Mouse (Mus musculus) lung, postnatal 0 days (tissue): ENCODE measurements at regions not wholly inside any gene's neighbourhood (a gene's known extent, or its start where the extent isn't known, plus 50 kb on each side); places are given as distances from the start of the nearest gene placed in this dataset. TPM values are rescaled to one million over a fixed set of nuclear protein-coding genes. Genes with fewer than 3 reads are reported as not detected.
"Not testable (repeated sequence)": the region's sequence is repeated elsewhere in the genome, so short reads cannot be mapped to it uniquely, and the experiment has no call there.

ENCODE experiments used
- ATAC-seq: fragments of 200-750 bp; cut with Nextera tagmentation; 2 replicates; pipeline ENCODE4 v1.8.0; 2017; ENCODE audit warnings: moderate library complexity
- DNase-seq: peaks from one replicate; pipeline ENCODE4 v3.0.0-alpha.2; 2016; ENCODE audit warnings: low spot score
- H3K27ac ChIP-seq: fragments of 300-500 bp; sonication (generic); 2 replicates; pipeline ENCODE4 v1.5.1; 2014; ENCODE audit warnings: antibody characterized with exemption, mild to moderate bottlenecking, low read length, mixed read lengths
- H3K27me3 ChIP-seq: fragments of 300-500 bp; sonication (generic); replicated peaks from 2 replicates; pipeline ENCODE4 v1.6.1; 2014; ENCODE audit warnings: low read length, mixed read lengths; ENCODE audit not compliant: insufficient read depth
- H3K36me3 ChIP-seq: fragments of 300-500 bp; sonication (generic); 2 replicates; pipeline ENCODE4 v1.6.1; 2014; ENCODE audit warnings: low read length, mixed read lengths; ENCODE audit not compliant: insufficient read depth
- H3K4me1 ChIP-seq: fragments of 300-500 bp; sonication (generic); 2 replicates; pipeline ENCODE4 v1.6.1; 2014; ENCODE audit warnings: antibody characterized with exemption, low read depth, low read length, mixed read lengths; ENCODE audit not compliant: insufficient read depth
- H3K4me2 ChIP-seq: fragments of 300-500 bp; sonication (generic); replicated peaks from 2 replicates; pipeline ENCODE4 v1.6.1; 2014; ENCODE audit warnings: low read depth, mild to moderate bottlenecking, low read length, moderate library complexity, mixed read lengths
- H3K4me3 ChIP-seq: fragments of 300-500 bp; sonication (generic); 2 replicates; pipeline ENCODE4 v1.5.1; 2014; ENCODE audit warnings: low read depth, low read length
- H3K9ac ChIP-seq: fragments of 300-500 bp; sonication (generic); replicated peaks from 2 replicates; pipeline ENCODE4 v1.6.1; 2014; ENCODE audit warnings: low read depth, mild to moderate bottlenecking
- H3K9me3 ChIP-seq: fragments of 300-500 bp; sonication (generic); 2 replicates; pipeline ENCODE4 v1.6.1; 2016; ENCODE audit warnings: low read length, mixed read lengths
- CTCF ChIP-seq: IDR thresholded peaks from 2 replicates; pipeline ENCODE4 v1.5.1; 2016; ENCODE audit warnings: antibody characterized with exemption, mild to moderate bottlenecking
- EP300 ChIP-seq: IDR thresholded peaks from 2 replicates; pipeline ENCODE4 v1.6.1; 2016; ENCODE audit warnings: antibody characterized with exemption, mild to moderate bottlenecking, control low read depth
- WGBS: fragments of 180-500 bp; shearing (Covaris S2); extraction: QIAGEN DNeasy Blood & Tissue Kit; methylation state at CpG from one replicate; pipeline ENCODE4 v1.1.7; 2014; 5-methylcytosine and 5-hydroxymethylcytosine counted together
- microRNA-seq: library from miRNA; unstranded; fragments of <30 nt; microRNA quantifications from one replicate; pipeline ENCODE4, GENCODE M21; 2016

DNA sequence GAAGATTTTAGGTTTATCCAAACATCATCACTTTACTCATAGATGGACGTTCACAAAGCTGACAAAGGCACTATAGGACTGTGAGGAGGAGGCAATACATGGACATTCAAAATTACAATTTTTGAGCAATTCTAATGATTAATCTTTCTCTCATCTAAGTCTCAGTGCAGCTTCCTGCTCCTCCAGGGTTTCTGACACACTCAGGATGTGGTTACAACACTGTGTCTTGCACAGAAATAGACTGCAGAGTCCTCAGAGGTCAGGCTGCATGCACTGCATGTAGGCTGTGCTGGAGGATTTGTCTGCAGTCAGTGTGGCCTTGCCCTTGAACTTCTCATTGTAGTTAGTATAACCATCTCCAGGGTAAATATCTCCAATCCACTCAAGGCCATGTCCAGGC, 257.2 kb upstream of the Zfp386 start:
- H3K4me2 ChIP-seq, H3K4me3 ChIP-seq, DNase-seq, H3K4me1 ChIP-seq, H3K9me3 ChIP-seq, H3K9ac ChIP-seq, ATAC-seq, H3K27ac ChIP-seq, H3K36me3 ChIP-seq, H3K27me3 ChIP-seq: not testable (repeated sequence)
- 45% methylated on average over 1 of the region's 1 CpGs for WGBS

DNA sequence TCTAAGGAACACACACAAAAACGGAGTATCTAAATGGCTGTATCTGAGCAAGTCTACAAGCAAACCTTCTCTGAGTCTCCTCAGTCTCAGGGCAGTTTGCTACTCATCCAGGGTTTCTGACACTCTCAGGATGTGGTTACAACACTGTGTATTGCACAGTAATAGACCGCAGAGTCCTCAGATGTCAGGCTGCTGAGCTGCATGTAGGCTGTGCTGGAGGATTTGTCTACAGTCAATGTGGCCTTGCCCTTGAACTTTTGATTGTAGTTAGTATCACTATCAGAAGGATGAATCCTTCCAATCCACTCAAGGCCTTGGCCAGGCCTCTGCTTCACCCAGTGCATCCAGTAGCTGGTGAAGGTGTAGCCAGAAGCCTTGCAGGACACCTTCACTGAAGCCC, 245.0 kb upstream of the Zfp386 start:
- not testable (repeated sequence) for H3K27ac ChIP-seq, H3K4me1 ChIP-seq, H3K4me2 ChIP-seq, DNase-seq, ATAC-seq, H3K36me3 ChIP-seq, H3K27me3 ChIP-seq, H3K4me3 ChIP-seq, H3K9me3 ChIP-seq, H3K9ac ChIP-seq
- WGBS: 56% methylated on average over 2 of the region's 2 CpGs

DNA sequence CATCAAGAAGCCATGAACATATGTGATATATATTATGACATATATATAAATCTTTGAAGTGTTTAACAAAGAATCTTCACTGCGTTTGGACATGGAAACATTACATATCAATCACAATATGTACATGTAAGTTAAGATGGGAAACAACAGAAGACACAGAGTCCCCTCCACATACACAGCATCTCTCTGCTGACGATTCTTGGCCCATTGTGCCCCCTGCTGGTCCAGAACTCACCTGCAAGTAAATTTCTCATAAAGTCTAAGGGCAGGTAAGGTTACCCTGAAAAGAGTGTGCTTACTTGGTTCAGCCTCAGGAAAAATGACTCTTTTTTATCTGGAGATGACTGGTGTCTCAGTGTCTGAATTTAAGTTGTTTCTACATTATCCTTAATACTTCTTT, 243.8 kb upstream of the Zfp386 start:
- not testable (repeated sequence) for ATAC-seq, DNase-seq, H3K9me3 ChIP-seq, H3K27ac ChIP-seq, H3K27me3 ChIP-seq, H3K4me2 ChIP-seq, H3K4me3 ChIP-seq, H3K4me1 ChIP-seq, H3K9ac ChIP-seq, H3K36me3 ChIP-seq
- WGBS: 34% methylated on average over 2 of the region's 2 CpGs

DNA sequence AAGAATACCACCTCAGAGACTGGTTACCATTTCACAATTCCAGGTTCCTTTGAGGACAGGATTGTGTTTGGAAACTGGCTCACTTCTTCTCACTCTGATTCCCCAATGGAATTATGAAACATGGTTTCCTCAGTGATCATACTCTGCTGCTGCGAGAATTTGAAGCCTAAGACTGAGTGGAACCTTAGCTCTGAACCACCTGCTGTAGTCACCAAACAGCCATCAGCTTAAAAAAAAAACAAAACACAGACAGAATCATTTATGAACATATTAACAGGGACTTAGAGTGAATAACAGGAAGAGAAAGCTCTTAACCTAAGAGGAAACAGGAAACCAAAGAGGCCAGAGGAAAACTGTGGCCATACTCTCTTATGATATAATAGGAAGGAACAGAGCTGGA, 239.5 kb upstream of the Zfp386 start:
- Histone ChIP-seq H3K9me3 (no peaks in the 10 kb centered on the region), H3K27me3 (no peaks in the 10 kb centered on the region), H3K36me3 (no peaks in the 10 kb centered on the region), H3K27ac (no peak overlapping the region), H3K4me3 (no peak overlapping the region), H3K9ac (no peak overlapping the region), H3K4me1 (no peaks in the 10 kb centered on the region), H3K4me2 (no peak overlapping the region)
- DNase-seq: no peak
- ATAC-seq: no peak
- TF ChIP-seq CTCF (no peak), EP300 (no peak)
- WGBS: 39% methylated on average over 1 of the region's 1 CpGs

Small RNA genes lying in the stretch of these regions (microRNA-seq; reads per million reads assigned to microRNA genes)
- gene Gm27722 (not detected), gene Mir6388 (not detected)
